Mouse (Mus musculus) midbrain, postnatal 0 days (tissue): ENCODE measurements at regions not wholly inside any gene's neighbourhood (a gene's known extent, or its start where the extent isn't known, plus 50 kb on each side); places are given as distances from the start of the nearest gene placed in this dataset.

Experiments
- ATAC-seq: fragments of 200-750 bp; cut with Nextera tagmentation; 2 replicates; pipeline ENCODE4 v1.8.0; 2017; ENCODE audit warnings: moderate number of reproducible peaks, mild to moderate bottlenecking, moderate TSS enrichment, moderate library complexity; ENCODE audit not compliant: low FRiP score
- DNase-seq: peaks from one replicate; pipeline ENCODE4 v3.0.0-alpha.2; 2015; ENCODE audit warnings: low spot score
- H3K27ac ChIP-seq: fragments of 300-500 bp; sonication (generic); 2 replicates; pipeline ENCODE4 v1.5.1; 2014; ENCODE audit warnings: low read depth, mild to moderate bottlenecking, low read length, mixed read lengths
- H3K27me3 ChIP-seq: fragments of 300-500 bp; sonication (generic); 2 replicates; pipeline ENCODE4 v1.6.1; 2014; ENCODE audit warnings: low read length, control low read depth, mixed read lengths; ENCODE audit not compliant: insufficient read depth
- H3K36me3 ChIP-seq: fragments of 300-500 bp; sonication (generic); 2 replicates; pipeline ENCODE4 v1.6.1; 2014; ENCODE audit warnings: low read length, control low read depth, mixed read lengths; ENCODE audit not compliant: insufficient read depth
- H3K4me1 ChIP-seq: fragments of 300-500 bp; sonication (generic); 2 replicates; pipeline ENCODE4 v1.6.1; 2014; ENCODE audit warnings: mild to moderate bottlenecking, control low read depth, antibody characterized with exemption, low read length, mixed read lengths; ENCODE audit not compliant: insufficient read depth
- H3K4me2 ChIP-seq: fragments of 300-500 bp; sonication (generic); 2 replicates; pipeline ENCODE4 v1.6.1; 2014; ENCODE audit warnings: low read depth, mild to moderate bottlenecking, low read length, mixed read lengths; ENCODE audit not compliant: poor library complexity, severe bottlenecking
- H3K4me3 ChIP-seq: fragments of 300-500 bp; sonication (generic); 2 replicates; pipeline ENCODE4 v1.5.1; 2014; ENCODE audit warnings: low read depth, mild to moderate bottlenecking, low read length, moderate library complexity
- H3K9ac ChIP-seq: fragments of 300-500 bp; sonication (generic); replicated peaks from 2 replicates; pipeline ENCODE4 v1.6.1; 2014; ENCODE audit warnings: mild to moderate bottlenecking, low read length, moderate library complexity, mixed read lengths; ENCODE audit not compliant: poor library complexity, severe bottlenecking
- H3K9me3 ChIP-seq: fragments of 300-500 bp; sonication (generic); 2 replicates; pipeline ENCODE4 v1.6.1; 2016; ENCODE audit warnings: low read length, control low read depth
- CTCF ChIP-seq: IDR thresholded peaks from 2 replicates; pipeline ENCODE4 v1.5.1; 2016; ENCODE audit warnings: antibody characterized with exemption, mild to moderate bottlenecking
- WGBS: fragments of 180-500 bp; shearing (Covaris S2); extraction: QIAGEN DNeasy Blood & Tissue Kit; methylation state at CpG from one replicate; pipeline ENCODE4 v1.1.7; 2014; 5-methylcytosine and 5-hydroxymethylcytosine counted together

- Histone ChIP-seq H3K4me2 (no peak overlapping the region), H3K9ac (no peak overlapping the region), H3K4me3 (no peak overlapping the region), H3K9me3 (no peaks in the 10 kb centered on the region), H3K4me1 (no peaks in the 10 kb centered on the region), H3K27ac (no peak overlapping the region), H3K27me3 (no peaks in the 10 kb centered on the region), H3K36me3 (no peaks in the 10 kb centered on the region)
- no peak for TF ChIP-seq CTCF
- DNase-seq (no peak), ATAC-seq (no peak)
- WGBS, result 78% methylated on average over 5 of the region's 5 CpGs
Observed at GRCm38 (mm10) chr10:57163359-57163758, 322.8 kb upstream of the Hsf2 start.

GRCm38 (mm10) chr10:57183560-57183959 lies 302.6 kb upstream of the Hsf2 start:
- no peak overlapping the region for H3K27ac ChIP-seq
- TF ChIP-seq CTCF, result peak; percentile 74
- no peak overlapping the region for H3K4me2 ChIP-seq
- H3K9me3 ChIP-seq, result no peaks in the 10 kb centered on the region
- H3K36me3 ChIP-seq, result no peaks in the 10 kb centered on the region
- no peaks in the 10 kb centered on the region for H3K27me3 ChIP-seq
- H3K9ac ChIP-seq, result no peak overlapping the region
- 79% methylated on average over 1 of the region's 1 CpGs for WGBS
- DNase-seq (peak; percentile 51), ATAC-seq (no peak)
- H3K4me3 ChIP-seq, result no peak overlapping the region
- H3K4me1 ChIP-seq, result no peaks in the 10 kb centered on the region

GRCm38 (mm10) chr10:57210701-57211100 lies 275.5 kb upstream of the Hsf2 start:
- DNase-seq, result no peak
- Histone ChIP-seq H3K27ac (no peak overlapping the region), H3K9me3 (no peaks in the 10 kb centered on the region), H3K4me2 (no peak overlapping the region), H3K4me1 (no peaks in the 10 kb centered on the region), H3K36me3 (no peaks in the 10 kb centered on the region), H3K9ac (no peak overlapping the region), H3K27me3 (no peaks in the 10 kb centered on the region), H3K4me3 (no peak overlapping the region)
- ATAC-seq, result no peak
- no peak for TF ChIP-seq CTCF

GRCm38 (mm10) chr10:57231117-57231516 lies 255.1 kb upstream of the Hsf2 start:
- no peaks in the 10 kb centered on the region for H3K27me3 ChIP-seq
- no peak overlapping the region for H3K27ac ChIP-seq
- no peaks in the 10 kb centered on the region for H3K36me3 ChIP-seq
- H3K4me2 ChIP-seq, result no peak overlapping the region
- TF ChIP-seq CTCF, result no peak
- no peaks in the 10 kb centered on the region for H3K9me3 ChIP-seq
- ATAC-seq (no peak), DNase-seq (no peak)
- H3K4me3 ChIP-seq, result no peak overlapping the region
- H3K4me1 ChIP-seq, result no peaks in the 10 kb centered on the region
- no peak overlapping the region for H3K9ac ChIP-seq
- 74% methylated on average over 3 of the region's 3 CpGs for WGBS

GRCm38 (mm10) chr10:57281220-57281619 lies 205.0 kb upstream of the Hsf2 start:
- 11% methylated on average over 1 of the region's 1 CpGs for WGBS
- Histone ChIP-seq H3K9me3 (no peaks in the 10 kb centered on the region), H3K4me2 (no peak overlapping the region), H3K9ac (no peak overlapping the region), H3K27ac (no peak overlapping the region), H3K27me3 (no peaks in the 10 kb centered on the region), H3K36me3 (no peaks in the 10 kb centered on the region), H3K4me1 (no peaks in the 10 kb centered on the region), H3K4me3 (no peak overlapping the region)
- DNase-seq, result peak; percentile 5
- no peak for TF ChIP-seq CTCF
- ATAC-seq, result no peak

GRCm38 (mm10) chr10:57282896-57283295 lies 203.3 kb upstream of the Hsf2 start:
- no peaks in the 10 kb centered on the region for H3K9me3 ChIP-seq
- H3K4me3 ChIP-seq, result no peak overlapping the region
- no peak overlapping the region for H3K9ac ChIP-seq
- no peak for TF ChIP-seq CTCF
- H3K27ac ChIP-seq, result no peak overlapping the region
- no peaks in the 10 kb centered on the region for H3K27me3 ChIP-seq
- no peak overlapping the region for H3K4me2 ChIP-seq
- 77% methylated on average over 5 of the region's 5 CpGs for WGBS
- DNase-seq, result no peak
- no peaks in the 10 kb centered on the region for H3K36me3 ChIP-seq
- ATAC-seq, result no peak
- no peaks in the 10 kb centered on the region for H3K4me1 ChIP-seq

- Histone ChIP-seq H3K9me3 (no peaks in the 10 kb centered on the region), H3K27ac (no peak overlapping the region), H3K4me3 (no peak overlapping the region), H3K27me3 (no peaks in the 10 kb centered on the region), H3K4me1 (no peaks in the 10 kb centered on the region), H3K36me3 (no peaks in the 10 kb centered on the region), H3K4me2 (no peak overlapping the region), H3K9ac (no peak overlapping the region)
- WGBS, result 96% methylated on average over 10 of the region's 10 CpGs
- TF ChIP-seq CTCF, result no peak
- ATAC-seq (no peak), DNase-seq (no peak)
Observed at GRCm38 (mm10) chr10:57291596-57291995, 194.6 kb upstream of the Hsf2 start.
